Mouse (Mus musculus): ENCODE data around the gene Chchd6. TPM values are rescaled to one million over a fixed set of nuclear protein-coding genes. Genes with fewer than 3 reads are reported as not detected.

The Chchd6 gene
- polyA plus RNA-seq, 1 experiment from 2014 or later, result 145 TPM

DNA sequence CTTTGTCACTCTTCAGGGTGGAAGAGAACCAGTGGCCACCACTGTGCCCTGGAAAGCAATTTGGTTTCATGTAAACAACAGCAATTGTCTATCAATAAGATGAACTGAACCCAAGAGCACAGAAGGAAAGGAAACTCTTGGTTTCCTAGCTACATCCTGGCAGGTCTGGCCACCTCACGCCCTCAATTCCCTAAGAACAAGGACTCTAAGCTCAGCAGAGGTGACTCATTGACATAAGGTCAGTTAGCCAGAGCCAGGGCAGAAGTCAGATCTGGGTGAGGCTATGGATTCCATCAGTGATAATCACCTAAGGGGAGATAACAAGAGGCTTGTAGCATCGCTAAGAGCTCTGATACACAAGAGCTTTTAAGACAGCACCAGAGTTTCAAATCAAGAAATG lies 137.9 kb downstream of the Chchd6 start:
- Histone ChIP-seq H3K4me1 (peaks cover 10% of the 10 kb centered on the region), H3K27ac (replicated peaks) (no peak overlapping the region), H3K4me2 (replicated peaks) (no peak overlapping the region), H3K4me3 (no peak overlapping the region), H3K36me3 (no peaks in the 10 kb centered on the region), H3K9me3 (no peaks in the 10 kb centered on the region), H3K27me3 (no peaks in the 10 kb centered on the region), H3K9ac (replicated peaks) (no peak overlapping the region)
- no peak for ATAC-seq (replicated peaks)
- WGBS, result 88% methylated on average over 2 of the region's 2 CpGs

DNA sequence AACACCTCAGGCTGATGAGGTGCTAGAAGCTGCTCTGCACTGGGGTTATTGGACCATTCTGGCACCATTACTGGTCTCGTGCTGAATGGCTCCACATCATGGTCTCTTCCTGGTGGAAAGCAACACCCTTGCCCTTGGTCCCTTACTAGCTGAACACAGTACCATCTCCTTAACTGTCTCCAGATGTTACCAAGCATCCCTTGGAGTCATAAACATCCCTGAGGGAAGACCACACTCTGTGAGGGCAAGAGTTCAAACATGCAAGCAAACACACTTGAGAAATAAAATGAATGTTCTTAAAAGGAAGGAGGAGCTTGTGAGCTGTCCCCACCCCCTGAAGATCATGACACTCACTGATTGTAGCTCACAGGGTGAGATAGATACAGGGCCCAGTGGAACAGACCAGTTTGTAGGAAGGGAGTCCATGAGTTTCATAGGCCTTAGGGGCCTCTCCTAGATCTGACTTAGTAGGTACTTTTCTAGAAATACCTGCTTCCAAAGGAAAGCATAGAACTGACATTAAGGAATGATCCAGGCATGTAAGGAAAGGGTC lies 139.0 kb downstream of the Chchd6 start:
- Histone ChIP-seq H3K4me1 (peaks cover 10% of the 10 kb centered on the region), H3K36me3 (no peaks in the 10 kb centered on the region), H3K9ac (replicated peaks) (no peak overlapping the region), H3K9me3 (no peaks in the 10 kb centered on the region), H3K27ac (replicated peaks) (no peak overlapping the region), H3K4me3 (no peak overlapping the region), H3K4me2 (replicated peaks) (no peak overlapping the region), H3K27me3 (no peaks in the 10 kb centered on the region)
- no peak for ATAC-seq (replicated peaks)
- 79% methylated on average over 1 of the region's 1 CpGs for WGBS

DNA sequence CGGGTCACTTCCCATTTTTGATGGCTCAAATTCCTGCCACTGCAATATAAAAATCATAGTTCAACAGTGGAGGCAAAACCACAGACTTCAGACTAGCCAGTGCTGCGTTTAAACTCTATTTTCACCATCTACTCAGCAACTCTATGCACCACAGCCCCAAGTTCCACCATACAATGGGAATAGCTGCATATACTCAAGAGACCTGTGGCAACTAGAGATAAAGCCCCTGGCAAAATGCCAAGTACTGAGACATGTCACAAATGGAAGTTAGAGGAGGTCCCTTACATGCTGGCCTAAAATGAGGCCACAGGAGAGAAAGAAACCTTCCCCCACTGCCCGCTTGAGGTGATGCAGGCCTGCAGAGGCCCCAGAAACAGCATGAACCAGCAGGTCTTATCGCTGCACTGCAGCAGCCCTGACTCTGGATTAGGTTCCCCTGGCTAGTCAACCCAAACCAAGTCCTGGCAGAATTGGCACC lies 139.9 kb downstream of the Chchd6 start:
- Histone ChIP-seq H3K36me3 (no peaks in the 10 kb centered on the region), H3K4me2 (replicated peaks) (no peak overlapping the region), H3K27ac (replicated peaks) (no peak overlapping the region), H3K4me1 (peaks cover 10% of the 10 kb centered on the region), H3K27me3 (no peaks in the 10 kb centered on the region), H3K9ac (replicated peaks) (no peak overlapping the region), H3K9me3 (no peaks in the 10 kb centered on the region), H3K4me3 (no peak overlapping the region)
- WGBS, result 80% methylated on average over 4 of the region's 4 CpGs
- no peak for ATAC-seq (replicated peaks)

DNA sequence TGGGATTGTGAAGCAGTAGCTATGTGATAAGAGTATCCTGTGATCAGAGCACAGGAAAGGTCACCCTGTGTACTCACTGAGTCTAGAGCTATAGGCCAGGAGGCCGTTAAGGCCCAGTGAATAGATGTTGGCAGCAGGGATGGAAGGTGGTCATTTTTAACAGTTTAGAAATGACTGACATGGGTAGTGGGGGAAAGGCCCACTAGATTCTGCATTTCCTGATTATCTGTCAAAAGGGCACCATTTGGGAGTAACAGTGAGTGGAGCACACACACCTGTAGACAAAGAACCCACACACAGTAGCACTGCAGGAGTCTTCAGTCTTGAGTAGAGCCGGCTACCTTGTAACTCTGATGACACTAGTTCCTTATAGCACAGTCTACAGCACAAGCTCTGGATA lies 141.0 kb downstream of the Chchd6 start:
- H3K9me3 ChIP-seq, result no peaks in the 10 kb centered on the region
- WGBS, result 81% methylated on average over 2 of the region's 2 CpGs
- no peak for ATAC-seq (replicated peaks)
- H3K9ac ChIP-seq (replicated peaks), result no peak overlapping the region
- no peak overlapping the region for H3K4me3 ChIP-seq
- no peak overlapping the region for H3K27ac ChIP-seq (replicated peaks)
- H3K4me2 ChIP-seq (replicated peaks), result no peak overlapping the region
- H3K36me3 ChIP-seq, result no peaks in the 10 kb centered on the region
- H3K27me3 ChIP-seq, result no peaks in the 10 kb centered on the region
- peaks cover 10% of the 10 kb centered on the region for H3K4me1 ChIP-seq

DNA sequence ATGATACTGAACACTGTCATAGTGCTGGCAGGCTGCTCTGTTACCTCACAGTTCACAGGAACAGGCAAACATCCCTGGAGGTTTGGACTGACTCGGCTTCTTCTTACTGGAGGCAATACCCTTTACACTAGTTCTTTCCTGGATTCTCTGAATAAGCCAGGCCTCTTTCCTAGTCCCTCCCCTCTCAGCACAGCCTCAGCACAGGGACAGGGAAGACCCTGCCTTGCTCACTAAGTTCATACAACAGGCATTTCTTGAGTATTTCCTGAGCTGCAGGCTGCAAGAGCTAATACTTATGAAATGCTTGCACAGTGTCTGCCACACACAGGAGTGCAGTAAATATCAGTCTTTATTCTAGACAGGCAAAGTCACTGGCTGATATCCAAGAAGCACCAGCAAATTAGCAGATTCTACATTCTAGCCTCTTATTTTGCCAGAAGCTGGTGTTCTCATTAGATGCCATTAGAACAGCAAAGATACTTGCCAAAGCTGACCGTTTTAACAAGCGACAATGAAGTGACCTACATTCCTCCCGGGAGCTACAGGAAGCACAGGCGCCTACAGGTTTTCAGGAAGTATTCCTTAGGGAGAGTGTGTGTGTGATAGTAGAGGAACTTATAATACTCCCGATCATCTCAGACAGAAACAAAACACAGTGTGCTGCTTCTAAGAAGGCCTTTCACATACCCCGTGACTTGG lies 142.3 kb downstream of the Chchd6 start:
- Histone ChIP-seq H3K9ac (replicated peaks) (no peak overlapping the region), H3K27me3 (no peaks in the 10 kb centered on the region), H3K4me3 (no peak overlapping the region), H3K27ac (replicated peaks) (no peak overlapping the region; the same call in 1 of the 2 replicates), H3K4me1 (peaks cover 10% of the 10 kb centered on the region), H3K4me2 (replicated peaks) (no peak overlapping the region), H3K36me3 (no peaks in the 10 kb centered on the region), H3K9me3 (no peaks in the 10 kb centered on the region)
- 30% methylated on average over 7 of the region's 7 CpGs for WGBS
- peak; percentile 53; the same call in 1 of the 2 replicates for ATAC-seq (replicated peaks)

DNA sequence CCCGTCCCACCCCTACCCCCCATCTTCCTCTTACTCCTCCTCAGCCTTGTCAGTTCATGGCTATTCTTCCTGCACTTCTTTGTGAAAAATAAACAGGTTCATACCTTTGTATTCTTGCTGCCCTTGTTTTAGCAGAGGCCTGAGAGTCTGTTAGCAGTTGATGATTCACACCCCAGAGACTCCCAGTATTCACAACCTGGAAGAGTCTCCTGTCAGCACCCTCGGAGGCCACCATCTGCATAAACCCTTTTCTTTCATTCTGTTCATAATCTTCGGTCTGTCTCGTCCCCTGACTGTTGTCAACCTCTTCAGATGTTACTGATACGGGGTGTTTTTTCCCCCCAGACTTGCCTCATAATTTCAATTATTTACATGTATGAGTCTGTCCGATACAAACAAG lies 143.1 kb downstream of the Chchd6 start:
- Histone ChIP-seq H3K27ac (replicated peaks) (no peak overlapping the region), H3K9me3 (no peaks in the 10 kb centered on the region), H3K9ac (replicated peaks) (no peak overlapping the region), H3K27me3 (no peaks in the 10 kb centered on the region), H3K4me1 (peaks cover 10% of the 10 kb centered on the region), H3K4me2 (replicated peaks) (no peak overlapping the region), H3K36me3 (no peaks in the 10 kb centered on the region), H3K4me3 (no peak overlapping the region)
- no peak for ATAC-seq (replicated peaks)
- WGBS, result 71% methylated on average over 6 of the region's 6 CpGs

DNA sequence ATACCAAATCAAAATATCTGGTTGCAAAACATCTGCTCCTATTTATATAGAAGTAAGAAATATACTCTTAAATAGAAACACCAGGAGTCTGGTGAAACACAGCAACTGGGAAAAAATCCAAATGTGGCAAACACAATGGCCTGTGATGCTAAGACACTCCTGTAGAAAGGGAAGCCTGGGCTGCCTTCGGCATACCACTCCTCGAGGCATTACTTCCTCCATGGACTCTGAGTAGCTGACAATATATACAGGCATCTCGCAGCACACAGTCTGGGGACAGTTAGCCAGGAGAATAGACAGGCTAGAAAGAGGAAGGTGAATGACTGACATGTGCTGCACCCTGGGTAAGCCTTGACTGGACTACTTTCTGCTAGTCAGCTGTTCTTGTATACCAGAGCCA lies 146.7 kb downstream of the Chchd6 start:
- ATAC-seq (replicated peaks), result no peak
- Histone ChIP-seq H3K27ac (replicated peaks) (no peak overlapping the region), H3K4me3 (no peak overlapping the region), H3K4me1 (peaks cover 9% of the 10 kb centered on the region), H3K27me3 (no peaks in the 10 kb centered on the region), H3K36me3 (no peaks in the 10 kb centered on the region), H3K9me3 (no peaks in the 10 kb centered on the region), H3K4me2 (replicated peaks) (no peak overlapping the region), H3K9ac (replicated peaks) (no peak overlapping the region)
- 67% methylated on average over 3 of the region's 3 CpGs for WGBS

DNA sequence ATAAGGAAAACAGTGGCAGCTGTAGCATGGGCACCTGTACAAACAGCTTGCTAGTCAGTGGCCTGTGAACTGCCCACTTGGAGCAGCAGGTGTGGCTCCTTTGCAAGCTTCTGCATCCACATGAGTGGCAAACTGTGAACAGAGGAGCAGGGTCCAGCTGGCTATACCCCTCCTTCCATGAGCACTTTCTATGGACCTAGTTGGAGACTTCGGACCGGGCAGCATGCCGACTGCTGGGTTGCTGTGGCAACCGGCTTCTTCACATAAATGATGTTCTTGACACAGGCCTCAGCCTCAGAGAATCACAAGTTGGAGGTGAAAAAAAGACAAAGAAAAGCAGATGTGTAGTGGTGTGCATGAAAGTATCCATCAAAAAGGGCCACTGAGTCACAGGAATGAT lies 154.8 kb downstream of the Chchd6 start:
- Histone ChIP-seq H3K9ac (replicated peaks) (no peak overlapping the region), H3K4me3 (no peak overlapping the region), H3K4me2 (replicated peaks) (no peak overlapping the region), H3K4me1 (no peaks in the 10 kb centered on the region), H3K27ac (replicated peaks) (no peak overlapping the region), H3K27me3 (no peaks in the 10 kb centered on the region), H3K36me3 (no peaks in the 10 kb centered on the region), H3K9me3 (no peaks in the 10 kb centered on the region)
- no peak for ATAC-seq (replicated peaks)
- WGBS, result 63% methylated on average over 4 of the region's 4 CpGs

DNA sequence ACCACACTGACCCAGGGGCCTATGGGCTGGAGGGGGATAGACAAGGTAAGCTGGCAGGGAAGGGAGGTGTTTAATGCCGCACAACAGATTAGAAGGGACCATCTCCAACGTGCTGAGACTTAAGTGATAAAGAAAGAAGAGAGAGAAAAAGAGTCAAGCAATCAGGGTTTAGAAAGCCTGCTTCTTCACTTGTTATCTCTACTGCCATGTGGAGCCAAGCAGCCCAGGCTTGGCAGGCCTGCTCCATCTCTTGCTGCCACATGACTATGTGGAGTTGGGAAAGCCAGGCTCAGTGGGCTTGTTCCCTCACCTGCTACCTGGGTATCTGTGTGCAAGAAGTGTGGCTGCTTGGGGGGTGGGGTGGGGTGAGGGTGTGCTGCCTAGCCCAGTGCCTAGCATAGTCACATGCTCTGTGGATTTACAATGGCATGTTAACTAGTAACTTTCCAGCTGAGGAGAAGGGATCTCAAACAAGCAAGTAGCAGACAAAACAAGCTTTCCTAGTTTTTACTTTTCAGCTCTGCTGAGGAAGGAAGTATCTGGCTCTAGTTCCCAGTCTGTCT lies 163.5 kb downstream of the Chchd6 start:
- Histone ChIP-seq H3K27ac (replicated peaks) (no peak overlapping the region), H3K27me3 (no peaks in the 10 kb centered on the region), H3K4me2 (replicated peaks) (no peak overlapping the region), H3K36me3 (no peaks in the 10 kb centered on the region), H3K9ac (replicated peaks) (no peak overlapping the region), H3K9me3 (no peaks in the 10 kb centered on the region), H3K4me1 (no peaks in the 10 kb centered on the region), H3K4me3 (no peak overlapping the region)
- 77% methylated on average over 2 of the region's 2 CpGs for WGBS
- ATAC-seq (replicated peaks), result no peak

DNA sequence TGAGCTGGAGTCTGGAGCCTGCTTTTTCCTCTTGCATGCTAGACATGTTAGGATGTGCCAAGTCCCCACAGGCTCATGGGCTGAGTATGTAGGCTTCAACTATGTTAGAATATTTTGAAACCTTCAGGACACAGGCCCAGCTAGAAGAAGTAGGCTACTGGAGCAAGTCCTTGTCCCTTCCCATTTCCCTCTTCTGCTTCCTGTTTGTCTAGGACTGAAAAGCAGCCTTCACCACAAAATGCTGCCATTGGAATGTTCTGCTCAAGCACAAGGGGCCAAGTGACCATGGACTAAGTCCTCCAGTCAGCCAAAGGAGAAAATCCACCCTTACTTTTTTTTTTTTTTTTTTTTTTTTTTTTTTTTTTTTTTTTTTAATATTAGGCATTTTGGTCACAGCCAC lies 164.7 kb downstream of the Chchd6 start:
- Histone ChIP-seq H3K27ac (replicated peaks) (no peak overlapping the region), H3K4me3 (no peak overlapping the region), H3K36me3 (no peaks in the 10 kb centered on the region), H3K9ac (replicated peaks) (no peak overlapping the region), H3K4me2 (replicated peaks) (no peak overlapping the region), H3K27me3 (no peaks in the 10 kb centered on the region), H3K9me3 (no peaks in the 10 kb centered on the region), H3K4me1 (no peaks in the 10 kb centered on the region)
- ATAC-seq (replicated peaks), result no peak

DNA sequence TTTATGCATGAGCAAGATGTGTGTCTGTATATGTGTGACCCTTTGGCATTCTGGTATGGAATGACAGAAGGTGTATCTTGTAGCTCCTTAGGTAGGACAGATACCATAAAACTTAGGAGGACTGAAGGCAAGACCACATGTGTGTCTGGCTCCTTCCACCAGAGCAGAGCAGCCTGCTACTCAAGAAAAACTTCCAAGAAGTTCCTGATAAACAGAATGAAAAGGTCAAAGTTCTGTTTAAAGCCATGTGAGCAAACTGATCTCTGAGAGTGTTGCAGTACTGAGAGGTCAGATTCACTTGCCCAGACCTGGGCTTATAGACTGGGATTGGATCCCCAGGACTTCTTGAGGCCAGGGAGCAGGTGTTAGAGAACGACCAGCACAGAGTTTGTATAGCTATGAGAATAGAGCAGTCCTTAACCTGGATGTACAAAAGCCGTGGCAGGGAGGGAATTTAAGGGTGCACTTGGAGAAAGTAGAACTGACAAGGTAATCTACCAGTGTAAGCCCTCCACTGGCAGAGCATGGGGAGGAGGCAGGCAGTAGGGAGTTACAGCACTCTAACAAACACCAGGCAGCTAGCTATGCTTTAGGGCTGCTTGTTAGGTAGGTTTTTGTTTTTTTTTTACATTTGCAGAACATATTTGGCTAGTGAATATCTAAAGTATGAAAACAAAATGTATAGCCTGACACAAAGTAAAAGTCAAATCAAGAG lies 166.6 kb downstream of the Chchd6 start:
- Histone ChIP-seq H3K4me3 (no peak overlapping the region), H3K27ac (replicated peaks) (no peak overlapping the region), H3K27me3 (no peaks in the 10 kb centered on the region), H3K9me3 (no peaks in the 10 kb centered on the region), H3K4me1 (no peaks in the 10 kb centered on the region), H3K9ac (replicated peaks) (no peak overlapping the region), H3K4me2 (replicated peaks) (no peak overlapping the region), H3K36me3 (no peaks in the 10 kb centered on the region)
- 82% methylated on average over 2 of the region's 2 CpGs for WGBS
- ATAC-seq (replicated peaks), result no peak

DNA sequence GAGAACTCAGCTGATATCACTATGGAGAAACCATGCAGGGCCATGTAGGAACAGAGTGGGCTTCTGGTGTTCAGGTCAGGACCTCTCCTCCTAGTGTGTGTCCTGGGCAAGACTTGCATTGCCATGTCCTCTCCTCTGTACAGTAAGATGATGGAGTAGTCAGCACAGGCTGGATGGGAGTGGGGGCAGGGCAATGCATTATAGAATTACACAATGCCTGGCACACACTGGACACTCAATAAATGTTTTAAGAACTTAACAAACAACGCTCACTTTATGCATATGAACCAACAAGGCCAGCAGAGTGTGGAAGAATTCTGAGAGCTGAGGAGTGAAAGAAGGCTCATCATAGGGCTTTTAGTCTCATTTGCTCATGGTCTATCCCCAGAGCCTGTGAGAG lies 171.0 kb downstream of the Chchd6 start:
- WGBS, result 91% methylated on average over 1 of the region's 1 CpGs
- no peaks in the 10 kb centered on the region for H3K4me1 ChIP-seq

More for the DNA sequence above, 171.0 kb downstream of the Chchd6 start:
- Histone ChIP-seq H3K4me3 (no peak overlapping the region), H3K4me2 (replicated peaks) (no peak overlapping the region), H3K9me3 (no peaks in the 10 kb centered on the region), H3K9ac (replicated peaks) (no peak overlapping the region), H3K27ac (replicated peaks) (no peak overlapping the region), H3K36me3 (no peaks in the 10 kb centered on the region), H3K27me3 (no peaks in the 10 kb centered on the region)
- ATAC-seq (replicated peaks), result no peak

Data from forebrain, embryonic 15.5 days (tissue).